Mouse (Mus musculus) heart, adult 2 months (tissue): ENCODE data around the gene Rassf8. TPM values are rescaled to one million over a fixed set of nuclear protein-coding genes. Genes with fewer than 3 reads are reported as not detected.

ENCODE experiments used
- DNase-seq, 2 experiments: peaks; one replicate each; pipeline ENCODE4 v3.0.0; 2021
- H3K27ac ChIP-seq: fragments of 200-600 bp; 2 replicates; pipeline ENCODE4 v1.8.1; 2022
- H3K27me3 ChIP-seq: fragments of 200-500 bp; 2 replicates; pipeline ENCODE4 v1.6.1; 2012; ENCODE audit warnings: mild to moderate bottlenecking, low read length, inconsistent platforms, mixed read lengths; ENCODE audit not compliant: control insufficient read depth, insufficient read depth
- H3K36me3 ChIP-seq: fragments of 200-500 bp; 2 replicates; pipeline ENCODE4 v1.6.1; 2012; ENCODE audit warnings: low read length, inconsistent platforms; ENCODE audit not compliant: control insufficient read depth, insufficient read depth
- H3K4me1 ChIP-seq: fragments of 200-500 bp; 2 replicates; pipeline ENCODE4 v1.6.1; 2011; ENCODE audit warnings: low read length; ENCODE audit not compliant: control insufficient read depth, insufficient read depth
- H3K4me3 ChIP-seq: fragments of 200-600 bp; 2 replicates; pipeline ENCODE4 v1.8.1; 2022
- H3K79me2 ChIP-seq: fragments of 200-500 bp; replicated peaks from 2 replicates; pipeline ENCODE4 v1.6.1; 2012; ENCODE audit warnings: mild to moderate bottlenecking, inconsistent platforms, low read length, moderate library complexity, mixed read lengths; ENCODE audit not compliant: control insufficient read depth, insufficient read depth
- H3K9ac ChIP-seq: fragments of 200-500 bp; 2 replicates; pipeline ENCODE4 v1.6.1; 2012; ENCODE audit warnings: low read depth, mild to moderate bottlenecking, control low read depth, inconsistent platforms, low read length, mixed read lengths
- CTCF ChIP-seq: fragments of 200-600 bp; IDR thresholded peaks from 2 replicates; pipeline ENCODE4 v1.8.1; 2022; ENCODE audit warnings: antibody characterized with exemption, mild to moderate bottlenecking, moderate library complexity
- EP300 ChIP-seq: fragments of 200-500 bp; IDR thresholded peaks from 2 replicates; pipeline ENCODE4 v1.6.1; 2011; ENCODE audit warnings: low read depth, low read length, control low read depth; ENCODE audit not compliant: insufficient read depth
- POLR2A ChIP-seq: fragments of 200-500 bp; IDR thresholded peaks from 2 replicates; pipeline ENCODE4 v1.6.1; 2011; ENCODE audit warnings: mild to moderate bottlenecking, low read depth, low read length, control low read depth; ENCODE audit not compliant: insufficient read depth
- WGBS: fragments of 180-500 bp; shearing (Covaris S2); methylation state at CpG from one replicate; pipeline ENCODE4 v1.1.7; 2018; 5-methylcytosine and 5-hydroxymethylcytosine counted together
- intact Hi-C: fragments of 180-260 bp; cut with DNase I; formaldehyde crosslinking; loops from one replicate; pipeline ENCODE4 v1.15.1; 2025
- polyA plus RNA-seq: library from polyadenylated mRNA; depleted of rRNA; stranded (reverse); fragments of >200 nt; gene quantifications from 2 replicates; pipeline ENCODE4 v1.2.3, GENCODE M21; 2012
- total RNA-seq, 2 experiments: library from RNA; stranded (reverse); gene quantifications; 2 replicates each; pipeline ENCODE4 v1.2.3; 2021

The Rassf8 gene
- total and polyA plus RNA-seq, 3 experiments: 18.1 to 58.2 (median 56.9) TPM

DNA sequence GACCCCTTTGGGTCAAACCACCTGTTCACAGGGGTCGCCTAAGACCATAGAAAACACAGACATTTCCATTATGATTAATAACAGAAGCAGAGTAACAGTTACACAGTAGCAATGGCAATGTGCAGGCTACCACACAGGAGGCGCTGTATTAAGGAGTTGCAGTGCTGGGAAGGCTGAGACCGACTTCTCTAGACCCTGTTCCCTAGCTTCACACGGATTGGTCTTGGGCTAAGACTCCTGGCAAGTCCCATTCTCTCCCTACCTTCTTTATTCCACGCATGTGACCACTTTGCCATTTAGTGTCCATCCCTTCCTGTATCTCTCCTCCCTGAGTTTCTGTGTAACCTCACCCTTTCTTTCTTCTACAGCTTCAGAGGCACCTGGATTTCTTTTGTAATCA lies 19.6 kb upstream of the Rassf8 start:
- no peaks in the 10 kb centered on the region for H3K27me3 ChIP-seq
- WGBS: 59% methylated on average over 5 of the region's 5 CpGs

DNA sequence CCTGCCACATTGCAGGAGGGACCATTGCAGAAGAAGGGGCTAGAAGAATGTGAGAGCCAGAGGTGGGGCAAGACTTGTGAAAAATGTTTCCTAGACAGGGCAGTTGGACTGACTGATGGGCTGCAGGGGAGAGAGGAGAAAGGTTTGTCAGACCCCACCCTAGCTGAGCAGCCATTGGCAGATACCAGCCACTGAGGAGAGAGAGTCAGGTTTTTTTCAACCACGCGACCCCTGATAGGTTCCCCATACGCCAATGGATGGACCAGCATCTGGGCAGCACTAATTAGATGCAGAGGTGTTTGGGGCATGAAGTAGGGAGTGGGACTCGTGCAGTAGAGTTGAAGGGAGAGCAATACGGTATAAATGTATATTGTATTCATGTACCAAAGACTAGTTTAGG lies 13.7 kb upstream of the Rassf8 start:
- H3K4me1 ChIP-seq: no peaks in the 10 kb centered on the region
- no peak for DNase-seq
- H3K27me3 ChIP-seq: no peaks in the 10 kb centered on the region
- H3K36me3 ChIP-seq: no peaks in the 10 kb centered on the region
- intact Hi-C loops: no loop called here
- no peaks in the 10 kb centered on the region for H3K79me2 ChIP-seq
- no peak overlapping the region for H3K4me3 ChIP-seq
- no peak for TF ChIP-seq EP300
- H3K9ac ChIP-seq: no peak overlapping the region
- no peak overlapping the region for H3K27ac ChIP-seq
- WGBS: 82% methylated on average over 5 of the region's 5 CpGs

More for the DNA sequence above, 19.6 kb upstream of the Rassf8 start:
- no peak for TF ChIP-seq CTCF
- no peak for TF ChIP-seq EP300
- TF ChIP-seq POLR2A: no peak
- Histone ChIP-seq H3K79me2 (no peaks in the 10 kb centered on the region), H3K27ac (no peak overlapping the region), H3K4me1 (no peaks in the 10 kb centered on the region), H3K36me3 (no peaks in the 10 kb centered on the region), H3K9ac (no peak overlapping the region), H3K4me3 (no peak overlapping the region)
- intact Hi-C loops: no loop called here
- no peak for DNase-seq

DNA sequence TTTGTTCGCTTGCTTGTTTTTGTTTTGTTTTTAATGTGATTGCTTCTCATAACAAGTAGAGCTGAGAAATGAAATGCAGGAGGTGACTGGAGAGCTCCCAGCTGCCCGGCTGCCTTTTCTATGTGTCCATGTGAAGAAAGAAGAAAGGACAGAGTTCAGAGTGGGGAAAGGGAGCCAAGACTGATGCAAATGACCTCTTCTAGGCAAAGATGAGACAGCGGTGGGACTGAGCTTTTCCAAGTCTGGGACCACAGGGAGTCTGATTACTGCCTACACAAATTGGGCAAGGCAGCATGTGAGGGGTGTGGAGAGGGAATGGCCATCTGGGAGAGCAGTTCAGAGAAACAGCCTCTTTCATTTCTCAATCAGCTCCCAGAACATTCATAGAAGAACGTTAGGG lies 13.3 kb upstream of the Rassf8 start:
- Histone ChIP-seq H3K36me3 (no peaks in the 10 kb centered on the region), H3K4me3 (no peak overlapping the region), H3K4me1 (no peaks in the 10 kb centered on the region), H3K27me3 (no peaks in the 10 kb centered on the region), H3K27ac (no peak overlapping the region), H3K9ac (no peak overlapping the region), H3K79me2 (no peaks in the 10 kb centered on the region)
- intact Hi-C loops: no loop called here
- 73% methylated on average over 4 of the region's 4 CpGs for WGBS
- no peak for DNase-seq
- TF ChIP-seq POLR2A (no peak), EP300 (no peak), CTCF (no peak)

DNA sequence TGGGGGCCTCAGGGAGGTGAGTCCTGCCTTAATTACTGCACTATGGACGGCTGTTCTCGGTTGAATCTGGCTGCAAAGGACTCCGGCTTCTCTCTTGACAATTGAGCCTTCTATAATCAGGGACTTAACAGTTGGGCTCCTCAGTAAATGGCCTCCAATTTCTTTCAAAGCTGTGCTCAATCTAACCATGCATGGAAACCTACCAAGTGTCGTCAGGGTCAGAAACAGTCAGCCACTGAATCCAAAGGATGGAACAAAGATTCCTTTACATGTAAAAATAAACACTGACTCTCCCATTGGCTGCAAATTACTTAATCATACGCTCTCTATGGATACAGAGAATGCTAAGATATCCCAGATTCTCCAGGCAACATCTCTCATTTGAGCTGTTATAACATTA lies 12.6 kb upstream of the Rassf8 start:
- no peak for DNase-seq
- Histone ChIP-seq H3K9ac (no peak overlapping the region), H3K79me2 (no peaks in the 10 kb centered on the region), H3K27me3 (no peaks in the 10 kb centered on the region), H3K36me3 (no peaks in the 10 kb centered on the region), H3K27ac (no peak overlapping the region), H3K4me1 (no peaks in the 10 kb centered on the region), H3K4me3 (no peak overlapping the region)
- WGBS: 74% methylated on average over 5 of the region's 5 CpGs
- intact Hi-C loops: no loop called here
- TF ChIP-seq CTCF: no peak
- TF ChIP-seq EP300: no peak
- no peak for TF ChIP-seq POLR2A

DNA sequence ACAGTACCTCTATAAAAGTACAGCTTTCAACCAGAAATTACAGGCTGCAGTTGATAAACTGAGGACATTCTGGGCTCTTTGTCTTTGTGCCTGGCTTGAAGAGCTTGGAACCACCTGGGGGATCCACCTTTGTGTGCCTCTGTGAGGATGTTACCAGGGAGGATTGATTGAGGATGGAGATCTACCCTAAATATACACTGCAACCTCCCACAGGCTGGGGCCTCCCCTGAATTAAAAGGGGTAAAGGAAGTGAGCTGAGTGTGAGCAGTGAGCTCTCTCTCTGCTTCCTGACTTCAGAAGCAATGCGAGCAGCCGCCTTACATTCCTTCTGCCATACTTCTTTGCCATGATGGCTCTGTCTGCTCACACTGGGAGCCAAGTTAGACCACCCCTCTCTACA lies 10.4 kb upstream of the Rassf8 start:
- Histone ChIP-seq H3K79me2 (no peaks in the 10 kb centered on the region), H3K27me3 (no peaks in the 10 kb centered on the region), H3K4me1 (no peaks in the 10 kb centered on the region), H3K36me3 (no peaks in the 10 kb centered on the region), H3K9ac (no peak overlapping the region), H3K4me3 (no peak overlapping the region), H3K27ac (no peak overlapping the region)
- 58% methylated on average over 2 of the region's 2 CpGs for WGBS
- no peak for TF ChIP-seq POLR2A
- no peak for TF ChIP-seq CTCF
- TF ChIP-seq EP300: no peak
- intact Hi-C loops: no loop called here
- DNase-seq: no peak

DNA sequence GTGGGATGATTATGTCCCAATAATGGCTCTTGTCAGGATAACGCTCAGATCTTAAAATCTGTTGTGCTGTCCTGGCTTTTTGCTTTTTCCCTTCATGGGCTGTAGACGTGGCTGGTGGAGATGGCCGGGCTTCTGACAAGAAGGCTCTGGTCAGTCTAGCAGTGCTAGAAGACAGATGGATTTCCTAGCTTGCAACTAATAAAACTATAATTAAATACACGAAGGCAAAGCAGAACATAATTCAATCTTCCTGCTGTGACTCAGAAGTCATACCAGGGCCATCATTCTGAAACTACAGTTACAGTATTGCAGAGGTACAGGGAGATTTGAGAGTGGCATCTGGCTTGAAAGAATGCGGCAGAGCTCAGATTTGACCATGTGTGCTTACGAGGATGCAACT lies 7.3 kb upstream of the Rassf8 start:
- TF ChIP-seq CTCF: no peak
- TF ChIP-seq EP300: no peak
- TF ChIP-seq POLR2A: no peak
- intact Hi-C loops: no loop called here
- H3K4me1 ChIP-seq: no peaks in the 10 kb centered on the region
- no peak for DNase-seq
- H3K36me3 ChIP-seq: no peaks in the 10 kb centered on the region
- H3K9ac ChIP-seq: no peak overlapping the region
- no peak overlapping the region for H3K27ac ChIP-seq
- no peak overlapping the region for H3K4me3 ChIP-seq
- no peaks in the 10 kb centered on the region for H3K79me2 ChIP-seq
- H3K27me3 ChIP-seq: no peaks in the 10 kb centered on the region
- WGBS: 89% methylated on average over 6 of the region's 6 CpGs

DNA sequence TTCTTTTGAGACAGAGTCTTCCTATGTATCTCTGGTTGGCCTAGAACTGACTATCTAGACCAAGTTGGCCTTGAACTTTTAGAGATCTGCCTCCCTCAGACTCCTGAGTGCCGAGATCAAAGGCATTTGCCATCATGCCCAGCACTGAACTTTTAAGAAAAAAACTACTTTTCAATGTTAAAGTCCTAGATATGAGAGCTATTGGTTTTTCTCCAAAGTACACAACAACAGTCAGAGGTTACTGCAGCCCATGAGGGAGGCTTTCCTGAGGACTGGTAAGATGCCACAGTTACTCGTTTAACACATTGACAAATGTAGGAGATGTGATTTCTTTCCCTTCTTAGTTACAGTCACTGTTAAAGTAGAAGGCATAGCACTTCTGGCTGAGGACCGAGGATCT lies 6.5 kb upstream of the Rassf8 start:
- TF ChIP-seq POLR2A (no peak), EP300 (no peak), CTCF (no peak)
- intact Hi-C loops: no loop called here
- Histone ChIP-seq H3K79me2 (no peaks in the 10 kb centered on the region), H3K27ac (no peak overlapping the region), H3K9ac (no peak overlapping the region), H3K36me3 (no peaks in the 10 kb centered on the region), H3K27me3 (no peaks in the 10 kb centered on the region), H3K4me3 (no peak overlapping the region), H3K4me1 (no peaks in the 10 kb centered on the region)
- WGBS: 78% methylated on average over 3 of the region's 3 CpGs
- no peak for DNase-seq
